Mouse (Mus musculus) gastrocnemius, postnatal 4 days (tissue): ENCODE data around the gene Rxfp4. TPM values are rescaled to one million over a fixed set of nuclear protein-coding genes. Genes with fewer than 3 reads are reported as not detected.
A peak's percentile ranks its signal among the peaks of the same experiment; 100 is the strongest.

ENCODE experiments used
- DNase-seq, 2 experiments: peaks; one replicate each; pipeline ENCODE4 v3.0.0; 2021 to 2022; ENCODE audit warnings: low spot score in 2 of 2, mixed read lengths in 2 of 2
- total RNA-seq, 2 experiments: library from RNA; stranded (reverse); gene quantifications; 2 replicates each; pipeline ENCODE4 v1.2.3; 2021

Rxfp4 gene
- total RNA-seq, 2 experiments from 2014 or later, result not detected

- DNase-seq, result no peak
Measured at GRCm38 (mm10) chr3:88651669-88652618, 998 bp downstream of the Rxfp4 start.

GRCm38 (mm10) chr3:88650713-88651504 is 2.0 kb downstream of the Rxfp4 start:
- no peak for DNase-seq

- no peak for DNase-seq
Measured at GRCm38 (mm10) chr3:88649967-88650366, 3.0 kb downstream of the Rxfp4 start.

- no peak for DNase-seq
Measured at GRCm38 (mm10) chr3:88649186-88649585, 3.8 kb downstream of the Rxfp4 start.

- DNase-seq, result no peak
Measured at GRCm38 (mm10) chr3:88648452-88649168, 4.3 kb downstream of the Rxfp4 start.

- DNase-seq, result no peak
Measured at GRCm38 (mm10) chr3:88647779-88648413, 5.0 kb downstream of the Rxfp4 start.

- DNase-seq, result no peak
Measured at GRCm38 (mm10) chr3:88647076-88647475, 5.9 kb downstream of the Rxfp4 start.

GRCm38 (mm10) chr3:88646426-88646995 is 6.4 kb downstream of the Rxfp4 start:
- no peak for DNase-seq

GRCm38 (mm10) chr3:88645937-88646336 is 7.0 kb downstream of the Rxfp4 start:
- no peak for DNase-seq

GRCm38 (mm10) chr3:88643078-88643477 is 9.9 kb downstream of the Rxfp4 start:
- DNase-seq, result no peak

GRCm38 (mm10) chr3:88640676-88641075 is 12.3 kb downstream of the Rxfp4 start:
- DNase-seq, result no peak

GRCm38 (mm10) chr3:88639239-88639638 is 13.7 kb downstream of the Rxfp4 start:
- no peak for DNase-seq

GRCm38 (mm10) chr3:88637134-88637533 is 15.8 kb downstream of the Rxfp4 start:
- DNase-seq, result no peak

GRCm38 (mm10) chr3:88636555-88636986 is 16.4 kb downstream of the Rxfp4 start:
- DNase-seq, result no peak

GRCm38 (mm10) chr3:88635506-88636275 is 17.3 kb downstream of the Rxfp4 start:
- DNase-seq, result no peak

GRCm38 (mm10) chr3:88633056-88633455 is 19.9 kb downstream of the Rxfp4 start:
- DNase-seq, result no peak

GRCm38 (mm10) chr3:88631921-88632587 is 20.9 kb downstream of the Rxfp4 start:
- no peak for DNase-seq

GRCm38 (mm10) chr3:88630849-88631341 is 22.0 kb downstream of the Rxfp4 start:
- DNase-seq, result no peak

- peak in 1 of 2 experiments; percentile 62 for DNase-seq
Measured at GRCm38 (mm10) chr3:88630018-88630417, 22.9 kb downstream of the Rxfp4 start.
